8 mouse cellular contexts compared by ENCODE assay signal in the genomic region with DNA sequence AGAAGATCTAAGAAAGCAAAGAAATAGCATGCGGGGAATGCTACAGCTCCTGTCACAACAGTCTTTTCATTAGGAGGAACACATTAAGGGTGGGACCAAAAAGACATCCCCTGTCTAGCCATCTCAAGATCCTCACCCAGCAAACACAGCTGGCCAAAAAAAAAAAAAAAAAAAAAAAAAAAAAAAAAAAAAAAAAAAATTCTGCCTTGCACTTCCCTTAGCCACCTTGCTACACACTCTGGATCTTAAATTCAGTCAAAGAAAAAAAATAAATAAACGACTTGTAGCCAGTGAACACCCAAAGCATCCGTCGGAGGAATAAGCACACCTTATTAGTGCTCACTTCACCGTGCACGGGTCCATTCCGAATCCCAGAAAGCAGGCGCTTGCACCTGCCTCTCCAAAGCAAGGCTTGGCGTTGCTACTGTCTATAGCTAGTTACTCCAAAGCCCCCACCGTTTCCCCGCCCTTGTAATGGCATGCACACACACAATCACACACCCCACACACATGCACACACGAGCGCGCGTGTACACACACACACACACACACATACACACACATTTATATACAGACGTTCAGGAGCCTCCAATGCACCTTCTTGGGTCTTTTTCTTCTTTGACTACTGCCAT.
A peak's percentile ranks its signal among the peaks of the same experiment; 100 is the strongest.
DNase-seq lines count a peak whose midpoint lies in the region; ATAC-seq and TF ChIP-seq lines count a peak whose summit lies in the region.
"Had no signal": no experiment of that assay in that cellular context is flagged by ENCODE, and none has a peak within 500 bp of the region (broad histone marks: within the 10 kb centered on the region; RNA-seq: fewer than 3 reads in every experiment).

No protein-coding gene starts in this region.

- no peak for TF ChIP-seq EP300 in lung, postnatal 0 days (IDR thresholded peaks at IDR 0.05)

- peak overlapping the region; percentile 50 for H3K4me2 ChIP-seq in lung, postnatal 0 days (replicated peaks; ENCODE audit: low read depth, low read length)
- H3K4me2 ChIP-seq in embryonic facial prominence, embryonic 12.5 days (replicated peaks) = peak overlapping the region; percentile 67

- H3K36me3 ChIP-seq in lung, postnatal 0 days (ENCODE audit: insufficient read depth, low read length) = no peaks in the 10 kb centered on the region
- H3K36me3 ChIP-seq in embryonic facial prominence, embryonic 12.5 days = no peaks in the 10 kb centered on the region
- no peaks in the 10 kb centered on the region for H3K36me3 ChIP-seq in limb, embryonic 10.5 days

- no peak for DNase-seq in lung, postnatal 0 days (ENCODE audit: low spot score)
- no peak for DNase-seq in lung, postnatal 4 days
- DNase-seq in limb, embryonic 10.5 days (ENCODE audit: low spot score) = peak; percentile 32
- DNase-seq in right cerebral cortex, postnatal 25 days = peak; percentile 53
- DNase-seq in natural killer cell, adult 2 months (ENCODE audit: low spot score in 2 of 2) = no peak
- DNase-seq in spleen, adult 12 weeks (ENCODE audit: low spot score) = no peak

- WGBS in lung, postnatal 0 days = 17% methylated on average over 16 of the region's 16 CpGs
- WGBS in embryonic facial prominence, embryonic 12.5 days = 16% methylated on average over 16 of the region's 16 CpGs
- 17% methylated on average over 16 of the region's 16 CpGs for WGBS in limb, embryonic 10.5 days

- H3K9me3 ChIP-seq in lung, postnatal 0 days (ENCODE audit: low read length) = no peaks in the 10 kb centered on the region
- no peaks in the 10 kb centered on the region for H3K9me3 ChIP-seq in embryonic facial prominence, embryonic 12.5 days
- H3K9me3 ChIP-seq in limb, embryonic 10.5 days (replicated peaks) = no peaks in the 10 kb centered on the region

- no peak for ATAC-seq in lung, postnatal 0 days
- ATAC-seq in embryonic facial prominence, embryonic 12.5 days (ENCODE audit: insufficient number of reproducible peaks, insufficient read depth, low FRiP score, low TSS enrichment) = no peak

- peaks cover 3% of the 10 kb centered on the region for H3K4me1 ChIP-seq in lung, postnatal 0 days (ENCODE audit: insufficient read depth, low read depth, low read length)
- H3K4me1 ChIP-seq in embryonic facial prominence, embryonic 12.5 days = peaks cover 11% of the 10 kb centered on the region; the same call in 1 of the 2 replicates
- peaks cover 12% of the 10 kb centered on the region for H3K4me1 ChIP-seq in limb, embryonic 10.5 days
- H3K4me1 ChIP-seq: megakaryocyte, embryonic 14.5 days had no signal

- no peak for TF ChIP-seq CTCF in lung, postnatal 0 days (IDR thresholded peaks at IDR 0.05)

- H3K27ac ChIP-seq in lung, postnatal 0 days (ENCODE audit: low read length) = no peak overlapping the region
- no peak overlapping the region for H3K27ac ChIP-seq in embryonic facial prominence, embryonic 12.5 days
- no peak overlapping the region for H3K27ac ChIP-seq in limb, embryonic 10.5 days

- H3K27me3 ChIP-seq in lung, postnatal 0 days (replicated peaks; ENCODE audit: insufficient read depth, low read length) = no peaks in the 10 kb centered on the region
- no peaks in the 10 kb centered on the region for H3K27me3 ChIP-seq in embryonic facial prominence, embryonic 12.5 days
- peaks cover 17% of the 10 kb centered on the region for H3K27me3 ChIP-seq in limb, embryonic 10.5 days (ENCODE audit: low read depth, poor library complexity, severe bottlenecking)
- H3K27me3 ChIP-seq: megakaryocyte, embryonic 14.5 days had no signal

- H3K4me3 ChIP-seq in lung, postnatal 0 days (ENCODE audit: low read depth, low read length) = peak overlapping the region; percentile 8; the same call in 1 of the 2 replicates
- H3K4me3 ChIP-seq in embryonic facial prominence, embryonic 12.5 days = peak overlapping the region; percentile 32
- H3K4me3 ChIP-seq in limb, embryonic 10.5 days = peak overlapping the region; percentile 31
- H3K4me3 ChIP-seq: megakaryocyte, embryonic 14.5 days had no signal

- H3K9ac ChIP-seq in lung, postnatal 0 days (replicated peaks; ENCODE audit: low read depth) = no peak overlapping the region
- peak overlapping the region; percentile 34; the same call in 1 of the 2 replicates for H3K9ac ChIP-seq in embryonic facial prominence, embryonic 12.5 days

Comparison
In these comparisons a context has a peak if more than half of its experiments do, and no peak if none do; other contexts are left out.
1. DNase-seq: peak in limb, embryonic 10.5 days (single experiment) and right cerebral cortex, postnatal 25 days (single experiment); none in lung, postnatal 0 days (single experiment), lung, postnatal 4 days (0 of 2), natural killer cell, adult 2 months (0 of 2) and spleen, adult 12 weeks (single experiment).
2. Peak in every context shown above with its lines, with median percentiles within 50 percentile points of each other: H3K4me3 ChIP-seq.